ENCODE assay signal across 10 mouse cellular contexts in the genomic region with DNA sequence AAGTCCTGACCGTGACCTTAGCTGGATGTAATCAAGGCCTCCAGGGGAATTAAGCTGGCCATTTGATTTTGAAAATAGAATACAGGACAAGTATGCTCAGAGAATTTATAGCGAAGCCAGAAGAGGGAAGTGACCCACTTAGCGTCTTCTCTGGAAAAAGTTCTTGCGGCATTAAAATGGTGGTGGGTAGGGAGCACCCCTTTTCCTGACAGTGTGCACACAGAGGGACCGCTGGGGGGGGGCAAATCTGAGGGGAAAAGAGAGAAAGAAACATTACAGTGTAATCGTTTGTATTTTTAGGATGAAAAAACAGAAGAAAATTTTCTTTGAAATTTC.
DNase-seq lines count a peak whose midpoint lies in the region; ATAC-seq lines count a peak whose summit lies in the region.
"Had no signal": no experiment of that assay in that cellular context is flagged by ENCODE, and none has a peak within 500 bp of the region (broad histone marks: within the 10 kb centered on the region; RNA-seq: fewer than 3 reads in every experiment).

No protein-coding gene starts in this region.

- no peak overlapping the region for H3K4me3 ChIP-seq in heart, embryonic 12.5 days
- no peak overlapping the region for H3K4me3 ChIP-seq in midbrain, embryonic 13.5 days (replicated peaks)
- no peak overlapping the region for H3K4me3 ChIP-seq in midbrain, embryonic 10.5 days
- H3K4me3 ChIP-seq: heart, embryonic 15.5 days had no signal

- 75% methylated on average over 6 of the region's 6 CpGs for WGBS in heart, embryonic 12.5 days
- WGBS in midbrain, embryonic 13.5 days = 63% methylated on average over 6 of the region's 6 CpGs
- 78% methylated on average over 6 of the region's 6 CpGs for WGBS in midbrain, embryonic 10.5 days

- no peaks in the 10 kb centered on the region for H3K36me3 ChIP-seq in heart, embryonic 12.5 days
- no peaks in the 10 kb centered on the region for H3K36me3 ChIP-seq in midbrain, embryonic 13.5 days
- H3K36me3 ChIP-seq in midbrain, embryonic 10.5 days = no peaks in the 10 kb centered on the region
- H3K36me3 ChIP-seq: heart, embryonic 15.5 days had no signal

- no peak for DNase-seq in heart, postnatal 10 days
- no peak for DNase-seq in midbrain, embryonic 10.5 days (ENCODE audit: low spot score)
- no peak for DNase-seq in embryo, embryonic 9.5 days (ENCODE audit: extremely low spot score)
- DNase-seq: cerebellum, adult 9-11 months; lung, adult 2 months had no signal

- ATAC-seq in heart, embryonic 12.5 days (ENCODE audit: insufficient number of reproducible peaks, low FRiP score) = no peak
- no peak for ATAC-seq in midbrain, embryonic 13.5 days
- peak; percentile 75 for ATAC-seq in granulocyte monocyte progenitor cell, adult 5-6 weeks (replicated peaks; ENCODE audit: poor library complexity, severe bottlenecking)
- 0 out of 2 replicates have a peak, but pooled peaks have one; percentile 33 for ATAC-seq in megakaryocyte, adult 5-6 weeks (ENCODE audit: poor library complexity, severe bottlenecking)

- H3K27ac ChIP-seq in heart, embryonic 12.5 days (ENCODE audit: poor library complexity, severe bottlenecking) = peak overlapping the region; percentile 67
- 0 out of 2 replicates have a peak overlapping the region, but pooled peaks have one; percentile 60 for H3K27ac ChIP-seq in midbrain, embryonic 13.5 days
- no peak overlapping the region for H3K27ac ChIP-seq in midbrain, embryonic 10.5 days (replicated peaks)
- H3K27ac ChIP-seq: heart, embryonic 15.5 days had no signal

- peak overlapping the region; percentile 25 for H3K4me2 ChIP-seq in heart, embryonic 12.5 days
- no peak overlapping the region for H3K4me2 ChIP-seq in midbrain, embryonic 13.5 days (replicated peaks)
- H3K4me2 ChIP-seq: heart, embryonic 15.5 days had no signal

- intact Hi-C loops in heart, postnatal 10 days (cut with DNase I) = no loop called here

- no peak overlapping the region for H3K9ac ChIP-seq in heart, embryonic 12.5 days
- H3K9ac ChIP-seq in midbrain, embryonic 13.5 days (replicated peaks) = no peak overlapping the region
- H3K9ac ChIP-seq: heart, embryonic 15.5 days had no signal

- H3K4me1 ChIP-seq in heart, embryonic 12.5 days (replicated peaks) = peaks cover 10% of the 10 kb centered on the region
- peaks cover 20% of the 10 kb centered on the region for H3K4me1 ChIP-seq in midbrain, embryonic 13.5 days (replicated peaks)
- peaks cover 15% of the 10 kb centered on the region for H3K4me1 ChIP-seq in midbrain, embryonic 10.5 days
- H3K4me1 ChIP-seq: heart, embryonic 15.5 days had no signal

- no peaks in the 10 kb centered on the region for H3K27me3 ChIP-seq in heart, embryonic 12.5 days (replicated peaks)
- no peaks in the 10 kb centered on the region for H3K27me3 ChIP-seq in midbrain, embryonic 13.5 days
- no peaks in the 10 kb centered on the region for H3K27me3 ChIP-seq in midbrain, embryonic 10.5 days (ENCODE audit: low read depth, poor library complexity, severe bottlenecking)
- H3K27me3 ChIP-seq: heart, embryonic 15.5 days had no signal

- 0 out of 2 replicates have a peak, but pooled peaks cover 6% of the 10 kb centered on the region for H3K9me3 ChIP-seq in heart, embryonic 12.5 days (replicated peaks)
- H3K9me3 ChIP-seq in midbrain, embryonic 13.5 days = no peaks in the 10 kb centered on the region
- H3K9me3 ChIP-seq in midbrain, embryonic 10.5 days (replicated peaks) = no peaks in the 10 kb centered on the region
- H3K9me3 ChIP-seq: heart, embryonic 15.5 days had no signal

Comparison
In these comparisons a context has a peak if more than half of its experiments do, and no peak if none do; other contexts are left out.
1. ATAC-seq: peak in granulocyte monocyte progenitor cell, adult 5-6 weeks (single experiment) and megakaryocyte, adult 5-6 weeks (single experiment); none in heart, embryonic 12.5 days (single experiment) and midbrain, embryonic 13.5 days (single experiment).